Mouse (Mus musculus) olfactory bulb, adult 2 months (tissue): Measurements from ENCODE around the gene Zmiz1. TPM values are rescaled to one million over a fixed set of nuclear protein-coding genes. Genes with fewer than 3 reads are reported as not detected.

Experiments used
- H3K27ac ChIP-seq: fragments of 200-500 bp; 2 replicates; pipeline ENCODE4 v1.5.1; 2012; ENCODE audit warnings: low read depth, low read length; ENCODE audit not compliant: insufficient read depth
- H3K4me1 ChIP-seq: fragments of 200-500 bp; 2 replicates; pipeline ENCODE4 v1.6.1; 2012; ENCODE audit warnings: low read length; ENCODE audit not compliant: control insufficient read depth, insufficient read depth
- H3K4me3 ChIP-seq: fragments of 200-500 bp; 2 replicates; pipeline ENCODE4 v1.5.1; 2012; ENCODE audit warnings: mild to moderate bottlenecking, low read depth, low read length, moderate library complexity; ENCODE audit not compliant: insufficient read depth
- CTCF ChIP-seq: fragments of 200-500 bp; IDR thresholded peaks from 2 replicates; pipeline ENCODE4 v1.5.1; 2012; ENCODE audit warnings: low read depth, mild to moderate bottlenecking, low read length, moderate library complexity; ENCODE audit not compliant: insufficient read depth
- POLR2A ChIP-seq: fragments of 200-500 bp; IDR thresholded peaks from 2 replicates; pipeline ENCODE4 v1.6.1; 2012; ENCODE audit warnings: mild to moderate bottlenecking, low read depth, low read length, moderate library complexity; ENCODE audit not compliant: insufficient read depth
- WGBS: fragments of 180-500 bp; shearing (Covaris S2); methylation state at CpG from one replicate; pipeline ENCODE4 v1.1.7; 2018; 5-methylcytosine and 5-hydroxymethylcytosine counted together
- polyA plus RNA-seq: library from polyadenylated mRNA; stranded (reverse); fragments of >200 nt; gene quantifications from 2 replicates; pipeline ENCODE4 v1.2.4, GENCODE M21; 2012; ENCODE audit warnings: low replicate concordance; ENCODE audit not compliant: missing spikeins, insufficient read depth, insufficient read length

The Zmiz1 gene
- polyA plus RNA-seq, 1 experiment: not detected

- Histone ChIP-seq H3K4me3 (no peak overlapping the region), H3K27ac (peak overlapping the region; percentile 8; the same call in 1 of the 2 replicates), H3K4me1 (peaks cover 57% of the 10 kb centered on the region)
- no peak for TF ChIP-seq POLR2A
- WGBS: 62% methylated on average over 9 of the region's 9 CpGs
These were observed 175.3 kb downstream of the Zmiz1 start for GRCm38 (mm10) chr14:25634328-25634727.

- 76% methylated on average over 12 of the region's 12 CpGs for WGBS
- H3K4me3 ChIP-seq: no peak overlapping the region
- TF ChIP-seq POLR2A (no peak), CTCF (no peak)
- H3K4me1 ChIP-seq: peaks cover 55% of the 10 kb centered on the region
- peak overlapping the region; percentile 52; the same call in 1 of the 2 replicates for H3K27ac ChIP-seq
These were observed 176.8 kb downstream of the Zmiz1 start for GRCm38 (mm10) chr14:25635746-25636145.

GRCm38 (mm10) chr14:25636297-25636696, 177.3 kb downstream of the Zmiz1 start:
- WGBS: 14% methylated on average over 7 of the region's 7 CpGs
- no peak overlapping the region for H3K4me3 ChIP-seq
- peaks cover 55% of the 10 kb centered on the region for H3K4me1 ChIP-seq
- TF ChIP-seq POLR2A: no peak
- no peak for TF ChIP-seq CTCF
- peak overlapping the region; percentile 52 for H3K27ac ChIP-seq

GRCm38 (mm10) chr14:25639120-25639758, 180.3 kb downstream of the Zmiz1 start:
- Histone ChIP-seq H3K4me3 (no peak overlapping the region), H3K4me1 (peaks cover 44% of the 10 kb centered on the region), H3K27ac (no peak overlapping the region)
- WGBS: 79% methylated on average over 11 of the region's 11 CpGs
- TF ChIP-seq CTCF (no peak), POLR2A (no peak)

- Histone ChIP-seq H3K27ac (no peak overlapping the region), H3K4me1 (peaks cover 41% of the 10 kb centered on the region), H3K4me3 (no peak overlapping the region)
- no peak for TF ChIP-seq POLR2A
- WGBS: 88% methylated on average over 3 of the region's 3 CpGs
These were observed 181.0 kb downstream of the Zmiz1 start for GRCm38 (mm10) chr14:25639979-25640378.

- 39% methylated on average over 6 of the region's 6 CpGs for WGBS
- no peak overlapping the region for H3K27ac ChIP-seq
- H3K4me1 ChIP-seq: peaks cover 39% of the 10 kb centered on the region
- TF ChIP-seq CTCF (no peak), POLR2A (no peak)
- H3K4me3 ChIP-seq: no peak overlapping the region
These were observed 181.6 kb downstream of the Zmiz1 start for GRCm38 (mm10) chr14:25640421-25641056.

- Histone ChIP-seq H3K27ac (no peak overlapping the region), H3K4me3 (no peak overlapping the region), H3K4me1 (peaks cover 33% of the 10 kb centered on the region)
- TF ChIP-seq POLR2A (no peak), CTCF (no peak)
- WGBS: 89% methylated on average over 6 of the region's 6 CpGs
These were observed 182.1 kb downstream of the Zmiz1 start for GRCm38 (mm10) chr14:25641067-25641466.

- 77% methylated on average over 9 of the region's 9 CpGs for WGBS
- TF ChIP-seq CTCF (no peak), POLR2A (no peak)
These were observed 186.7 kb downstream of the Zmiz1 start for GRCm38 (mm10) chr14:25645717-25646116.

GRCm38 (mm10) chr14:25646161-25646621, 187.2 kb downstream of the Zmiz1 start:
- no peak for TF ChIP-seq POLR2A
- TF ChIP-seq CTCF: peak; percentile 85
- Histone ChIP-seq H3K27ac (no peak overlapping the region), H3K4me1 (peaks cover 7% of the 10 kb centered on the region; the same call in 1 of the 2 replicates), H3K4me3 (no peak overlapping the region)
- 75% methylated on average over 2 of the region's 2 CpGs for WGBS

More at GRCm38 (mm10) chr14:25645717-25646116, 186.7 kb downstream of the Zmiz1 start:
- Histone ChIP-seq H3K4me1 (peaks cover 11% of the 10 kb centered on the region), H3K27ac (no peak overlapping the region), H3K4me3 (no peak overlapping the region)

- TF ChIP-seq CTCF: no peak
- TF ChIP-seq POLR2A: no peak
- peaks cover 6% of the 10 kb centered on the region; the same call in 1 of the 2 replicates for H3K4me1 ChIP-seq
- 94% methylated on average over 4 of the region's 4 CpGs for WGBS
- H3K4me3 ChIP-seq: no peak overlapping the region
- H3K27ac ChIP-seq: no peak overlapping the region
These were observed 192.1 kb downstream of the Zmiz1 start for GRCm38 (mm10) chr14:25651131-25651530.
